Mouse (Mus musculus) lung, adult 2 months (tissue): ENCODE results near the gene Calm3. TPM values are rescaled to one million over a fixed set of nuclear protein-coding genes. Genes with fewer than 3 reads are reported as not detected.

Experiments used
- DNase-seq: peaks from one replicate; pipeline ENCODE4 v3.0.0; 2022
- H3K4me1 ChIP-seq: fragments of 200-500 bp; 2 replicates; pipeline ENCODE4 v1.6.1; 2011; ENCODE audit warnings: low read length; ENCODE audit not compliant: control insufficient read depth, insufficient read depth
- H3K4me3 ChIP-seq: fragments of 200-500 bp; replicated peaks from 2 replicates; pipeline ENCODE3; 2011; ENCODE audit warnings: low read depth, mild to moderate bottlenecking, control low read depth, low read length; ENCODE audit errors: extremely low read depth
- CTCF ChIP-seq: fragments of 200-500 bp; IDR thresholded peaks from 2 replicates; pipeline ENCODE4 v1.5.1; 2011; ENCODE audit warnings: mild to moderate bottlenecking, low read length, control low read depth; ENCODE audit not compliant: insufficient read depth
- POLR2A ChIP-seq: fragments of 200-500 bp; IDR thresholded peaks from 2 replicates; pipeline ENCODE4 v1.6.1; 2011; ENCODE audit warnings: low read depth, mild to moderate bottlenecking, control low read depth, low read length, borderline replicate concordance; ENCODE audit errors: extremely low read depth
- WGBS: fragments of 180-500 bp; shearing (Covaris S2); methylation state at CpG from one replicate; pipeline ENCODE4 v1.1.7; 2018; 5-methylcytosine and 5-hydroxymethylcytosine counted together
- polyA plus RNA-seq: library from polyadenylated mRNA; depleted of rRNA; stranded (reverse); fragments of >200 nt; gene quantifications from 2 replicates; pipeline ENCODE4 v1.2.3, GENCODE M21; 2012

The Calm3 gene
- polyA plus RNA-seq, 1 experiment = 279 TPM

GRCm38 (mm10) chr7:16944061-16944807 lies 20.3 kb upstream of the Calm3 start, which contains the start of gene Pnmal2:
Gene Pnmal2, plus strand, starts transcription at chr7:16944682.
- peak; percentile 36 for DNase-seq
- H3K4me1 ChIP-seq = peaks cover 6% of the 10 kb centered on the region
- H3K4me3 ChIP-seq = peak within 1 kb of the TSS; percentile 57
- WGBS = 20% methylated on average over 36 of the region's 36 CpGs
- TF ChIP-seq CTCF (no peak), POLR2A (peak; percentile 26; the same call in 1 of the 2 replicates)

DNA sequence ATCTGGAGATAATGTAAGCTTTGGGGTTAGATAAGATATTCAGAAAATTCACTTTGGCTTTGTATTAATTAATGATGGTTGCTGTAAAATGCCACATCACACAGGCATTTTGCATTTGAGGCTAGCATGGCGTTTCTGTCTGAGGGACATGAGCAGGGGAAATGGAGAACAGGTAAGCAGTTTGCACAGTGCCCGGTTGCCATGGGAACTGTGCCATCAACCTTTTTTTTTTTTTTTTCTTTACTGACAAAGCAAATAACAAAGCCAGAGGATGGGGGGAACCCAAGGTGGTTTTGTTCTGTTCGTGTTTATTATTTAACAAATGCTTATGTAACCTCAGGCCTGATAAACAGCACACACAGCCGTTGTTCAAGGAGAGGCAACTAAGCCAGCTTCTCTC lies 18.9 kb upstream of the Calm3 start:
- TF ChIP-seq CTCF (no peak), POLR2A (no peak)
- WGBS = 55% methylated on average over 4 of the region's 4 CpGs
- no peak overlapping the region for H3K4me3 ChIP-seq

GRCm38 (mm10) chr7:16940292-16940691 lies 16.4 kb upstream of the Calm3 start:
- Histone ChIP-seq H3K4me1 (peaks cover 6% of the 10 kb centered on the region; the same call in 1 of the 2 replicates), H3K4me3 (no peak overlapping the region)
- TF ChIP-seq CTCF (no peak), POLR2A (no peak)
- DNase-seq = no peak
- 38% methylated on average over 7 of the region's 7 CpGs for WGBS

More for the DNA sequence above, 18.9 kb upstream of the Calm3 start:
- H3K4me1 ChIP-seq = peaks cover 6% of the 10 kb centered on the region
- no peak for DNase-seq

DNA sequence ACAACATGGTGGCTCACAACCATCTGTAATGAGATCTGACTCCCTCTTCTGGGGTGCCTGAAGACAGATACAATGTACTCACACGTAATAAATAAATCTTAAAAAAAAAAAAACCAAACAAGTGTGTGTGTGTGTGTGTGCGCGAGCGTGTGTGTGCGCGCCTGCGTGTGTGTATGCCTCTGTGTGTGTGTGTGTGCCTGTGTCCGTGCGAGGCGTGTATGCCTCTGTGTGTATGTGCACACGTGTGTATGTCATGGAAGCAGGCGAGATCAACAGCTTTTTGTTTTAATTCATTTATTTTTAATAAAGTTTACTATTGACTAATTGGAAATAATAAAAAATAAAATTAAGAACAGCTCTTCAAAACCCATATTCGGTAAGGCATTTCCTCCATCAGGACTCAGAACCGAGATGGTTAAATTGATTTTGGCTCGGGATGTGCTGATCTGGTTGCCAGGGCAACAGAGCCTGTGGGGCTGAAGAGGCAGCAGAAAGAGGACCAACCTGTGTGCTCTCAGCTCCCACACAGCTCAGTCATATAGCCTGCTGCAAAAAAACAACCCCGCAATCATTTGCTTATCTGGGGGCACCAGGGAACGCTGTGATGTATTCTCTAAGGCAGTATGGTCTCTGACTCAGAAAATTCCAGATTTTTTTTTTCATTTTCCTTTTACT lies 14.3 kb upstream of the Calm3 start:
- no peak for TF ChIP-seq CTCF
- no peak for TF ChIP-seq POLR2A
- Histone ChIP-seq H3K4me1 (no peaks in the 10 kb centered on the region), H3K4me3 (no peak overlapping the region)
- WGBS = 69% methylated on average over 17 of the region's 17 CpGs
- DNase-seq = no peak

DNA sequence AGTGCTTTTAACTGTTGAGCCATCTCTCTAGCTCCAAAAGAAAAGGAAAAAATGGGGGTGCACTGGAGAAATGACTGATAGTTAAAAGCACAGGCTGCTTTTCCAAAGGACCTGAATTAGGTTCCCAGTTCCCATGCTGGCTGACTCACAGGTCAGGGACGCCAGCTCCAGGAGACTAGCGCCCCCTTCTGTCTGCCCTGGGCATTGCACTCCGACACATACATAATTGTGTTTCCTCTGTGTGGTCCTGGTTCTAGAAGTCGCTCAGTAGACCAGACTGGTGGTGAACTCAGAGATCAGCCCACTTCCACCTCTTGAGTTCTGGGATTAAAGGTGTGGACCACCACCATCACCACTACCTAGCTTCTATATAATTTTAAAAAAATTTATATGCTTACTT lies 13.4 kb upstream of the Calm3 start:
- no peak for DNase-seq
- TF ChIP-seq CTCF (peak; percentile 20; the same call in 1 of the 2 replicates), POLR2A (no peak)
- Histone ChIP-seq H3K4me3 (no peak overlapping the region), H3K4me1 (no peaks in the 10 kb centered on the region)
- 49% methylated on average over 4 of the region's 4 CpGs for WGBS

DNA sequence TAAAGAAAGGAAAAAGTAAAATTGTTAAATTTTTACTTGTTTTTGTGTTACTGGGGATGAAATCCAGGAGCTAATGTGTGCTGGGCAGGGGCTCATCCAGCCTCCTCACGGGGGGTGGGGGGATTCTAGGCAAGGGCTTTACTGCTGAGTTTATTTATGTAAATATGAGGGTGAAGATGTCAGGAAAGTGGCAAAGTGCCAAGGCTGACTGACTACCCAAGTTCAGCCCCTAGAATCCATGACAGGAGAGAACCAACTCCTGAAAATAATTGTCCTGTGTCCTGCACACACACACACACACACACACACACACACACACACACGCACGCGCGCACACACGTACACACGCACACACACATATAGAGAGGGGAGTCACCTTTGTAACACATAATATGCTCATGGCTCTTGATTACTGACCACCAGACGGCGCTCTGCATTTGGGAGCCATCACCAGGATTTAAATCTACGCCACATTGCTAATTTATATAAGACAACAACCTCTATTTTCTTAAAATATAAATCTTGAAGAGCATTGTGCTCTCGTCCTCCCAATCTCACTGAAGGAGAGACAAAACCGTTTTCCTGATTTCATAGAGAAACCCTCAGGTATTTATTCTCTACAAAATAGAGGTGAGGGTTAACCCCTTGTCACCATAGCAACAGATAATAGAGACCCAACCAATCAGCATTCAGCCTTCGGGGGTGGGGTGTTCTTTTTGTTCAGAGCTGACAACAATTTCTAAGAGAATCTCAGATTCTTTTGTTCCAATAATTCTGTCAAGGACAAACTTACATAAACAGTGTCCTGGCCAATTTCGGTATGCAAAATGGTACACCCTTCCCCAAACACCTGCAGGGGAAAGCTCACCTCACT lies 9.0 kb upstream of the Calm3 start:
- no peak for DNase-seq

GRCm38 (mm10) chr7:16931968-16932627 lies 8.2 kb upstream of the Calm3 start:
- TF ChIP-seq POLR2A (no peak), CTCF (peak; percentile 57)
- peak; percentile 78 for DNase-seq
- 21% methylated on average over 14 of the region's 14 CpGs for WGBS
- Histone ChIP-seq H3K4me1 (no peaks in the 10 kb centered on the region), H3K4me3 (no peak overlapping the region)

More for the DNA sequence above, 9.0 kb upstream of the Calm3 start:
- Histone ChIP-seq H3K4me3 (no peak overlapping the region), H3K4me1 (no peaks in the 10 kb centered on the region)
- WGBS = 38% methylated on average over 14 of the region's 14 CpGs
- TF ChIP-seq POLR2A (no peak), CTCF (peak; percentile 28; the same call in 1 of the 2 replicates)

DNA sequence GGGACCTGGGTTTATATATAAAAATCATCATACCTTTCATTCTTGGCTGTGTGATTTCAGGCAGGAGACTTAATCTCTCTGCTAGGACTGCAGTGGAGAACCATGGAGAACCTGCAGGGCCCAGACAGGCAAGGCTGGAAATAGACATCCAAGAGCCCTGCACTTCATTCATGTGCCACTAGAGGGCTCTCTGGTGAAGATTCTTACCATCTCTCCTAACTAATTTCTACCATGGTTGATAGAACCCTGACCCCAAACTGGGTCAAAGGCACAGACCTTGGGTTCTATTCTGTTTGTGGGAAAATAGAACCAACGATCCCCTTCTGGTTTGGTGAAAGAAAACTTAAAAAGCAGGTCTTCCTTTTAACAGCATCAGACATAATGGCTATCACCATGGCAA lies 6.9 kb upstream of the Calm3 start:
- TF ChIP-seq CTCF (peak; percentile 63), POLR2A (no peak)
- peak; percentile 56 for DNase-seq
- H3K4me1 ChIP-seq = no peaks in the 10 kb centered on the region
- H3K4me3 ChIP-seq = no peak overlapping the region
- WGBS = 17% methylated on average over 1 of the region's 1 CpGs

DNA sequence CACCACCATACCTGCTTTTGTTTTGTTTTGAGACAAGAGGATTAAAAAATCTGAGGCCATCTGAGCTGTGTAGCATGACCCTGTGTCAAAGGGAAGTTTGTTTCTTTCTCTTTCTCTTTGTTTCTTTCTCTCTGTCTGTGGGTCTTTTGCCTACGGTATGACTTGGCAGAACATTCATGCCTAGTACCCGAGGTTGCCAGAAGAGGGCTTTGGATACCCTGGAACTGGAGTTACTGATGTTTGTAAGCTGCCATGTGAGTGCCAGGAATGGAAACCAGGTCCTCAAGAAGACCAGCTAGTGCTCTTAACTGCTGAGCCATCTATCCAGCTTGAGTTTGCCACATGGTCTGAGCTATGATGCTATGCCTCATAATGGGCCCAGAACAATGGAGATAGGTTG lies 4.4 kb upstream of the Calm3 start:
- DNase-seq = no peak
- 16% methylated on average over 2 of the region's 2 CpGs for WGBS
- H3K4me1 ChIP-seq = no peaks in the 10 kb centered on the region
- TF ChIP-seq POLR2A (no peak), CTCF (no peak)
- H3K4me3 ChIP-seq = no peak overlapping the region
